Mouse (Mus musculus): ENCODE measurements around the gene Gpr1. TPM values are rescaled to one million over a fixed set of nuclear protein-coding genes. Genes with fewer than 3 reads are reported as not detected.

Gene Gpr1
- polyA plus RNA-seq (2012), result not detected in 2 replicates

- no peak for TF ChIP-seq GATA1 (IDR thresholded peaks at IDR 0.05; ENCODE audit: low read length)
Observed at GRCm38 (mm10) chr1:63214271-63214558, at the start of gene Gpr1. TSS of gene Gpr1 (minus strand) at chr1:63214543.

DNA sequence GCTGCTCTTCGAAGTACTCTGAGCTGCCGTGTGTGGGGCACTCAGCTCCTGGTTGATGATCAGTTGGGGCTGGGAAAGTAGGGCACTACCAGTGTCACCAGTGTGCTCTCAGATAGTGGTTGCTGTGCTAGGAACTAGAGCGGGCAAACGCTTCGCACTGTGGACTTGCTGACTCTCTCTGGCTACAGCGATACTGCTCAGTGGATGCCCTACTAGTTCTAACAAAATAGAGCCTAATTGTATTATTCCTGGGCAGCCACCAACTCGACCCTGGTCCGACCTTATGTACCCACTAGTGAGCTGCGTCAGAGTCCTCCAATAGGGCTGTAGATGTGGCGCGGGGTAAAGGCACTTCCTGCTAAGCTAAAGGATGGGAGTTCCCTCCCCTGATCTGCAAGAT, 49.3 kb upstream of the Gpr1 start:
- TF ChIP-seq GATA1 (IDR thresholded peaks at IDR 0.05; ENCODE audit: low read length), result no peak

- no peak for TF ChIP-seq GATA1 (IDR thresholded peaks at IDR 0.05; ENCODE audit: low read length)
Observed at GRCm38 (mm10) chr1:63261041-63261590, 46.8 kb upstream of the Gpr1 start.

- TF ChIP-seq GATA1 (IDR thresholded peaks at IDR 0.05; ENCODE audit: low read length), result no peak
Observed at GRCm38 (mm10) chr1:63260742-63261033, 46.3 kb upstream of the Gpr1 start.

DNA sequence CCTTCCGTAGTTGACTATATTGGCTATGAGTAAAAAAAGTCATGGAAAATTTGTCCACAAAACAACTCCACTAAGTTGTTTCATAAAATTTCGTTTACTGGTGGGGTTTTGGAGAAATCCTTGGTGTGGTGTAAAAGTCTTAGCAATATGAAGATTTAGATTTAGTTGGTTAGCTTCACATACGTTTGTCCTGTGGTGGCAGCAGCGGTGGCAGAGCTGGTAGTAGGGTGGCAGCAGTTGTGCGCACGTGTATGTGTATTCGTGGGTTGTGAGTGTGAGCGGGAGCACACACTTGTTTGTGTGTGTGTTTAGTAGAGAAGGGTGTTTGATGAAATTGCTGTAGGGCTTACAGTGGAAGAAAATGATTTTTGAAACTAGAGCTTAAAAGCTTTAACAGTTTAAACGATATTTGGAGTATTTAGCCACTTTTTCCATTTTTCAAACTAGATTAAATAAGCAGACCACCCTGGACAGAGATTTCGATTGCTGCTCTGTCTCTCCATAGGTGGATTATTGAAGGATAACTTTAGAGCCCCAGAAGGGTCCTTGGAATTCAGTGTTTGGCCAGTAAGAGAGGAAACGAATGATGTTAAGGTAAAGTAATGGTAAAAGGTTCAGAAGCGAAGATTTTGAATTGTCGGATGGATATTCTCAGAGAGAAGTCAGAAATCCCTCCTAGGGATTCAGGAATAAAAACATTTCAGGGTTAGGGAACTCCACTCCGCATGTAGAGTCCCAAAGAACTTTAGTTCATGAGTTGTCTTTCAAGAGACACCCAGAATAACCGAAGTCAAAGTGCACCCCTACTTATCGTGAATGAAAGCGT, 45.8 kb upstream of the Gpr1 start:
- TF ChIP-seq GATA1 (IDR thresholded peaks at IDR 0.05; ENCODE audit: low read length), result no peak

DNA sequence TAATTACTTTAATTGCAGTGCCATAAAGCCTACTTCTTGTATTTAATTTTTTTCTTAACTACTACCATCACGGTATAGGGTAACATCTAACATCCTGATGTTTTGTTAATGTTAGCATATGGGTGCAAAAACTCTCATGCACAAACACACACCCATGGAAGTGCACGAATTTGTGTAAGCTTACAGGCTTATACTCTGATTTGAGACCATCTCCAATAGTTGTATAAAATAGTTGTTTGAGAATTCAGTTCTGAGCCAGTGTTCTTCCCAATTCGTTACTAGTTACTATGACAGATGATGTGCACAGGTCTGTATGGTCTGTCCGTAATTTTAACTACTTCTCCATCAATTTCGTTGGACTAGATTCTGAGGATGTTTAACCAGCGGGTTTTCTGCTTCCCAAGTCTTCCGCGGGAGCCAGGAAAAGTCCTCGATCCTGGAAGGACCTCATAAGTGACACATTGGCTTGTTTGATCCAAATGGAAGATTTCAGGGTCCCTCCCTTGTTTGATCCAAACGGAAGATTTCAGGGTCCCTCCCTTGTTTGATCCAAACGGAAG, 45.0 kb upstream of the Gpr1 start:
- no peak for TF ChIP-seq GATA1 (IDR thresholded peaks at IDR 0.05; ENCODE audit: low read length)

DNA sequence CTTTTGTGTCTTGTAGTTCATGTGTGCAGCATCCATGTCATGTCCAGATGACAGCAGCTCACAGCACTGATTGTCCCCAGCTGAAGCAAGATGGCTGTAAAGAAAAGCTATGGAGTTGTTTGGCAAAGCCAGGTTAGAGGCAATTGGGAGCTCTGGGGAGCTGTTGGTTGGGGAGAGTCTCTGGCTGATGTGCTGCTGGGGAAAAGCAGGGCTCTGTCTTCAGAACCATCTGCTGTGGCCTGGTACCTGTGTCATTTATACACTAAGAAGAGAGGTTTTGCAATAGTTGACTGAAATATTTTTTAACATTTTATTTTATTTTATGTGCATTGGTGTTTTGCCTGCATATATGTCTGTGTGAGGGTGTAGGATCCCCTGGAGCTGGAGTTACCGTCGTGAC, 44.2 kb upstream of the Gpr1 start:
- TF ChIP-seq GATA1 (IDR thresholded peaks at IDR 0.05; ENCODE audit: low read length), result no peak

GRCm38 (mm10) chr1:63256083-63256482, 41.7 kb upstream of the Gpr1 start:
- no peak for TF ChIP-seq GATA1 (IDR thresholded peaks at IDR 0.05; ENCODE audit: low read length)

- TF ChIP-seq GATA1 (IDR thresholded peaks at IDR 0.05; ENCODE audit: low read length), result no peak
Observed at GRCm38 (mm10) chr1:63255101-63255500, 40.8 kb upstream of the Gpr1 start.

DNA sequence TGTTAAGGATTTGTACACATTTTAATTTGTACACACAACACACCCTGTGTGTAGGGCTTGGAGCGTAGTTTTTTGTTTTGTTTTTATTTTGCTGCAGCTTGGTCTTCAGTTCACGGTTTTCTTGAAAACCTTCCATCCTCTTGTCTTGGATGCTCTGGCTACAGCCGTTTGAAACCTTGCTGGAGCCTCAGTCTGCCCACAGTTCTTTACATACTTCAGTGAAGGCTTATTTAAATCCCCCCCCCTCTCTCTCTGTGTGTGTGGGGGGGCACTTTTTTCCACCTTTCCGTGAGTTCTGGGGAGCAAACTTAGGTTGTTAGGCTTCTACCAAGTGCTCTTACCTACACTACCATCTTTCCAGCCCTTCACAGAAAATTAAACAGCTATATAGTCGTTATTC, 38.9 kb upstream of the Gpr1 start:
- no peak for TF ChIP-seq GATA1 (IDR thresholded peaks at IDR 0.05; ENCODE audit: low read length)

DNA sequence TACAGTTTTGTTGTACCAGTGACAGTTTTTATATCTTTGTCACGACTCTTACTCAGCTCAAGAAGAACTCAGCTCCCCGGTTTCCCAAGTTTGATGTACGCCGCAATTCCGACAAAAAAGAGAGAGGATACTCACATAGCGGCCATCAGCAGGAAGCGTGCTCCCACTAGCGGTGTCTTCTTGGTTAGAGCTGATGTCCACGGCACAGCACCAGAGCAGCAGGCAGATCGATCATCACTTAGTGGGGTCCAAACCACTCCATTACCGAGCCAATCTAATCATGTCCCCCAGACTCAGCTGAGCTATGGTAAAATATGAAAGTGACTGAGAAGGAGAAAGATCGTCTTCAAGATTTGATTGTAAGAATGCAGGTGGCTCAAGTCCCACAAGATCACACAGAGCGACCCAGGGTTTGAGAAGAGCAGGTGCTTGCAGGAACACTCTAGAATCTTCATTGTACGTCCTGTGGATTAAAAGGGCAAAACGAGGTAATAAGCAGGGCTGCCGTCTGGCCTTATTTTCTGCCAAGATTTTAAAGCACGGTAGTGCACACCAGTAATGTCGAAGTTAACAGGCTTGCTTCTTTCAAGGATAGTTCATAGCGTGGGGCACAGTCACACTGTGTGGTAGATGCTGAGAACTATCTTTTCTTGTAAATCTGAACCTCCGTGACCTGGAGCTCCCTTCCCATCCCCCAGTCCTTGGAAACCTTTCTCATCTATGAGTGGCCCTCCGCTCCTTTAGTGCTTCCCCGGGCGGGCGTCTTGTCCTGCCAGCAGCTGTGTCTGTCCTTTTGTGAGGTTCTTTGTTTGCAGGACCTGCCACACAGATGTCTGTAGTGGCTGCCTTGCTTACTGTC, 38.2 kb upstream of the Gpr1 start:
- no peak for TF ChIP-seq GATA1 (IDR thresholded peaks at IDR 0.05; ENCODE audit: low read length)

- no peak for TF ChIP-seq GATA1 (IDR thresholded peaks at IDR 0.05; ENCODE audit: low read length)
Observed at GRCm38 (mm10) chr1:63249261-63249660, 34.9 kb upstream of the Gpr1 start.

DNA sequence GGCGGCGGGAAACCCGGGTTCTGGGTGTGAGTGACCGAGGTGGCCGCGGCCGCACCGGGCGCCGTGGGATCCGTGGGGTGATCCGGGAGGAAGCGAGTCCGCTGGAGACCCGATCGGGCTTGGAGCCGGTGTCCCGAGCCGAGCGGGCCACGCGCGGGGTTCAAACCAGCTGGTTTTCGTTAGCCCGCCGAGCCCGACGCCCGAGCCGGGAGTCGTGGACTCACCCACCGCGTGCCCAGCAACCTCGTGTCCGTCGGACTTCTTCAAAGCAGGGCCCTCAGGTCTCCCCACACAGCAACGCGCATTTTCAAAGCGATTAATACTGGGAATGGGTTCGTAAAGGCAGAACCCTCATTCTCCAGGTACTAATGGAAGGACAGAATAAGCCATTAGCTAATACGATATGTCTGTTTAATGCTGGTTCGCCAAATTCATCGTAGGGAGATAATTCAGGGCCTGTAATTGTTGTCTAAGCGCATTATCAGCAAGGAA, 34.1 kb upstream of the Gpr1 start:
- TF ChIP-seq GATA1 (IDR thresholded peaks at IDR 0.05; ENCODE audit: low read length), result no peak

DNA sequence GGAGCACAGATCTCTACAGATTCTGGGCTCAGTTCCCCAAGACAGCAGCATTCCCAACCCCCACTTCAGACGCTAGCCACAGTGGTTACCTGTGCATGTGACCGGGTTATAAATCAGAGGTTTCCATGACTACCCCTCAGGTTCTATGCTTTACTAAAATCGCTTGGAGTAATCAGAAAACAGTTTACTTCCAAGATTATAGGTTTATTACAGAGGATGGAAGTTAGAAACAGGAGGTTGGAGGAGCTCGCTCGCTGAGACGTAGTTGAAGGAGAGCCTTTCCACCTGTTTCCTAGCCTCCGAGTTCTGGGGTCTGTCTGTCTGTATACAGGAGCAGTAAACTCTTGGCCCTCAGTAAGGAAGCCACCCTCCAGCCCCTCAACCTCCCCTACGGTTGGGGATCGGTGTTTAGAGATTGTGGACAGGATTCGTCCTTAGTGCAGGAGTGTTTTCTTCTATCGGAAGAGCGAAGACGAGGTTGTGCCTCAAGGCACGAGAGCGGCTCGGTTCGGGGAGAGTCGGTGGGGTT, 33.6 kb upstream of the Gpr1 start:
- TF ChIP-seq GATA1 (IDR thresholded peaks at IDR 0.05; ENCODE audit: low read length), result no peak

- TF ChIP-seq GATA1 (IDR thresholded peaks at IDR 0.05; ENCODE audit: low read length), result no peak
Observed at GRCm38 (mm10) chr1:63246862-63247521, 32.6 kb upstream of the Gpr1 start.

Data from G1E-ER4 (cell line).